Mouse (Mus musculus): Measurements from ENCODE around the gene Ccdc172. TPM values are rescaled to one million over a fixed set of nuclear protein-coding genes. Genes with fewer than 3 reads are reported as not detected.

The Ccdc172 gene
- polyA plus RNA-seq (2012; rRNA removed; ENCODE audit: low replicate concordance): not detected in 2 replicates

GRCm38 (mm10) chr19:58511818-58512217 lies at the start of gene Ccdc172:
Gene Ccdc172 (plus strand): TSS chr19:58511993.

Other genes starting within 250 kb of the Ccdc172 start
- gene Gfra1, start 56.1 kb upstream of the Ccdc172 start, polyA plus RNA-seq (2012; rRNA removed; ENCODE audit: low replicate concordance): 1.9 and 2.1 TPM in 2 replicates
- 0.45 TPM in 1 of 2 replicates, not detected in the other for gene Pnlip, start 140.5 kb downstream of the Ccdc172 start, polyA plus RNA-seq (2012; rRNA removed; ENCODE audit: low replicate concordance)
- gene Pnliprp1, start 216.9 kb downstream of the Ccdc172 start, polyA plus RNA-seq (2012; rRNA removed; ENCODE audit: low replicate concordance): not detected in 2 replicates
- not detected in 2 replicates for gene Pnliprp2, start 247.7 kb downstream of the Ccdc172 start, polyA plus RNA-seq (2012; rRNA removed; ENCODE audit: low replicate concordance)

Data from mammary gland, adult 2 months (tissue).